15 mouse cellular contexts compared by ENCODE assay signal in the genomic region with DNA sequence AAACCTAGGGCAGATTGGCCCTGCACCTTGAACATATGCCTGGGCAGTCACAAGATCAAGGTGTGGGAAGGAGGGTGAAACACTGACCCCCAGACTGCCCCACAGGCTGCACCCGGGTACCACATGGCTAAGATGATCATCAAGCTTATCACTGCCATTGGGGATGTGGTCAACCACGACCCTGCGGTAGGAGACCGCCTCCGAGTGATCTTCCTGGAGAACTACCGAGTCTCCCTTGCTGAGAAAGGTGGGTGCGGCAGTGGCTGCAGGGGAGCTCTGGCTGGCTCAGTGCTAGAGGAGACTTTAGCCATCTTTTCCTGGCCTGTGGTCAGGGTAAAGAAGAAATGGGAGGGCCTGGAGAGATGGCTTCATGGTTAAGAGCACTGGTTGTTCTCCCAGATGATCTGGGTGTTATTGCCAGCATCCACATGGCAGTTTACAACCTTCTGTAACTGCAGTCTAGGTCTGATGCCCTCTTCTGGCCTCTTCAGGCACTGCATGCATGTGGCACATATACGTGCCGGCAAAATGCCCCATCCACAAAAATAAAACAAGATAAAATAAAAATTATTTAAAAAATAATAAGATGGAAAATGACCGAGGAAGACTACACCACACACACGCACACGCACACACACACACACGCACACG. TPM values are rescaled to one million over a fixed set of nuclear protein-coding genes. Genes with fewer than 3 reads are reported as not detected.
DNase-seq lines count a peak whose midpoint lies in the region; ATAC-seq and TF ChIP-seq lines count a peak whose summit lies in the region.
"Had no signal": no experiment of that assay in that cellular context is flagged by ENCODE, and none has a peak within 500 bp of the region (broad histone marks: within the 10 kb centered on the region; RNA-seq: fewer than 3 reads in every experiment).

No protein-coding gene starts in this region.

- peak; percentile 48 for TF ChIP-seq CTCF in hindbrain, postnatal 0 days (IDR thresholded peaks at IDR 0.05; ENCODE audit: low read depth)
- peak; percentile 51 for TF ChIP-seq CTCF in midbrain, postnatal 0 days (IDR thresholded peaks at IDR 0.05)
- TF ChIP-seq CTCF in MEL (IDR thresholded peaks at IDR 0.05 in 2 of 3, conservative IDR thresholded peaks at IDR 0.05 in 1 of 3; ENCODE audit: control insufficient read depth in 1 of 3, insufficient read depth in 1 of 3, low read depth in 2 of 3, low read length in 3 of 3, poor library complexity in 1 of 3, severe bottlenecking in 1 of 3) = peak; percentile 40 to 49 (median 44); a peak in 5 of 6 replicates

- H3K27ac ChIP-seq in hindbrain, postnatal 0 days = no peak overlapping the region
- H3K27ac ChIP-seq in hindbrain, embryonic 12.5 days = no peak overlapping the region
- no peak overlapping the region for H3K27ac ChIP-seq in midbrain, postnatal 0 days (ENCODE audit: low read depth, low read length)
- H3K27ac ChIP-seq in midbrain, embryonic 16.5 days (ENCODE audit: low read length) = no peak overlapping the region
- H3K27ac ChIP-seq in MEL (ENCODE audit: control insufficient read depth, low read depth, low read length) = no peak overlapping the region
- no peak overlapping the region for H3K27ac ChIP-seq in forebrain, embryonic 11.5 days (ENCODE audit: low read depth, low read length)
- H3K27ac ChIP-seq: forebrain, embryonic 12.5 days; neural tube, embryonic 12.5 days had no signal

- no peak for TF ChIP-seq EP300 in MEL (IDR thresholded peaks at IDR 0.05; ENCODE audit: low read depth in 1 of 2, low read length in 2 of 2)

- WGBS in hindbrain, postnatal 0 days = 94% methylated on average over 14 of the region's 14 CpGs
- 95% methylated on average over 14 of the region's 14 CpGs for WGBS in hindbrain, embryonic 12.5 days
- 92% methylated on average over 14 of the region's 14 CpGs for WGBS in midbrain, postnatal 0 days
- 93% methylated on average over 14 of the region's 14 CpGs for WGBS in midbrain, embryonic 16.5 days
- 93% methylated on average over 14 of the region's 14 CpGs for WGBS in forebrain, embryonic 11.5 days

- H3K4me2 ChIP-seq in hindbrain, postnatal 0 days (ENCODE audit: low read depth, low read length) = no peak overlapping the region
- H3K4me2 ChIP-seq in hindbrain, embryonic 12.5 days (replicated peaks) = no peak overlapping the region
- H3K4me2 ChIP-seq in midbrain, postnatal 0 days (ENCODE audit: low read depth, low read length, poor library complexity, severe bottlenecking) = no peak overlapping the region
- H3K4me2 ChIP-seq in midbrain, embryonic 16.5 days (ENCODE audit: low read length) = no peak overlapping the region
- H3K4me2 ChIP-seq in forebrain, embryonic 11.5 days (ENCODE audit: low read depth, low read length, severe bottlenecking) = no peak overlapping the region
- H3K4me2 ChIP-seq: forebrain, embryonic 12.5 days; neural tube, embryonic 12.5 days had no signal

- no peak; the same call in 1 of the 2 replicates for TF ChIP-seq RAD21 in MEL (IDR thresholded peaks at IDR 0.05; ENCODE audit: low read depth, low read length)

- no peaks in the 10 kb centered on the region for H3K9me3 ChIP-seq in hindbrain, postnatal 0 days (ENCODE audit: low read length)
- no peaks in the 10 kb centered on the region for H3K9me3 ChIP-seq in hindbrain, embryonic 12.5 days (replicated peaks)
- no peaks in the 10 kb centered on the region for H3K9me3 ChIP-seq in midbrain, postnatal 0 days (ENCODE audit: low read length)
- H3K9me3 ChIP-seq in midbrain, embryonic 16.5 days (replicated peaks; ENCODE audit: control insufficient read depth, low read length, poor library complexity, severe bottlenecking) = no peaks in the 10 kb centered on the region
- H3K9me3 ChIP-seq in MEL (replicated peaks; ENCODE audit: insufficient read depth, low read length) = no peaks in the 10 kb centered on the region
- H3K9me3 ChIP-seq in forebrain, embryonic 11.5 days (ENCODE audit: control insufficient read depth, low read length) = no peaks in the 10 kb centered on the region
- H3K9me3 ChIP-seq: forebrain, embryonic 12.5 days; neural tube, embryonic 12.5 days had no signal

- no peaks in the 10 kb centered on the region for H3K4me1 ChIP-seq in hindbrain, postnatal 0 days (ENCODE audit: insufficient read depth, low read length)
- H3K4me1 ChIP-seq in hindbrain, embryonic 12.5 days = peaks cover 7% of the 10 kb centered on the region
- H3K4me1 ChIP-seq in midbrain, postnatal 0 days (ENCODE audit: insufficient read depth, low read length) = peaks cover 4% of the 10 kb centered on the region; the same call in 1 of the 2 replicates
- H3K4me1 ChIP-seq in midbrain, embryonic 16.5 days (ENCODE audit: control insufficient read depth, insufficient read depth, low read length) = peaks cover 8% of the 10 kb centered on the region
- H3K4me1 ChIP-seq in MEL (ENCODE audit: control insufficient read depth in 1 of 2, insufficient read depth in 2 of 2, low read length in 2 of 2) = no peaks in the 10 kb centered on the region
- peaks cover 4% of the 10 kb centered on the region for H3K4me1 ChIP-seq in forebrain, embryonic 11.5 days (replicated peaks; ENCODE audit: control insufficient read depth, insufficient read depth, low read length)

- no peaks in the 10 kb centered on the region for H3K36me3 ChIP-seq in hindbrain, postnatal 0 days (ENCODE audit: insufficient read depth, low read length)
- H3K36me3 ChIP-seq in hindbrain, embryonic 12.5 days = no peaks in the 10 kb centered on the region
- no peaks in the 10 kb centered on the region for H3K36me3 ChIP-seq in midbrain, postnatal 0 days (ENCODE audit: insufficient read depth, low read length)
- H3K36me3 ChIP-seq in midbrain, embryonic 16.5 days (ENCODE audit: control insufficient read depth, insufficient read depth, low read length) = no peaks in the 10 kb centered on the region
- H3K36me3 ChIP-seq in MEL (ENCODE audit: control insufficient read depth in 1 of 2, insufficient read depth in 2 of 2, low read length in 2 of 2) = no peaks in the 10 kb centered on the region
- H3K36me3 ChIP-seq in forebrain, embryonic 11.5 days (ENCODE audit: control insufficient read depth, insufficient read depth, low read length) = no peaks in the 10 kb centered on the region
- H3K36me3 ChIP-seq: forebrain, embryonic 12.5 days; neural tube, embryonic 12.5 days had no signal

- no peak overlapping the region for H3K9ac ChIP-seq in hindbrain, postnatal 0 days (replicated peaks; ENCODE audit: low read length)
- H3K9ac ChIP-seq in hindbrain, embryonic 12.5 days = no peak overlapping the region
- H3K9ac ChIP-seq in midbrain, postnatal 0 days (replicated peaks; ENCODE audit: low read length, poor library complexity, severe bottlenecking) = no peak overlapping the region
- no peak overlapping the region for H3K9ac ChIP-seq in midbrain, embryonic 16.5 days (ENCODE audit: low read depth, low read length)
- H3K9ac ChIP-seq in MEL (ENCODE audit: control insufficient read depth, low read depth, low read length, poor library complexity, severe bottlenecking) = no peak overlapping the region
- H3K9ac ChIP-seq in forebrain, embryonic 11.5 days (ENCODE audit: low read length) = no peak overlapping the region
- H3K9ac ChIP-seq: forebrain, embryonic 12.5 days; neural tube, embryonic 12.5 days had no signal

- no peak for TF ChIP-seq POLR2A in MEL (IDR thresholded peaks at IDR 0.05; ENCODE audit: control insufficient read depth in 1 of 2, insufficient read depth in 1 of 2, low read depth in 1 of 2, low read length in 2 of 2, poor library complexity in 1 of 2)

- H3K4me3 ChIP-seq in hindbrain, postnatal 0 days (ENCODE audit: low read length) = no peak overlapping the region
- no peak overlapping the region for H3K4me3 ChIP-seq in hindbrain, embryonic 12.5 days
- no peak overlapping the region for H3K4me3 ChIP-seq in midbrain, postnatal 0 days (ENCODE audit: low read depth, low read length)
- no peak overlapping the region for H3K4me3 ChIP-seq in midbrain, embryonic 16.5 days (ENCODE audit: low read depth, low read length)
- H3K4me3 ChIP-seq in MEL (ENCODE audit: control insufficient read depth in 1 of 2, insufficient read depth in 1 of 2, low read depth in 2 of 2, low read length in 2 of 2) = no peak overlapping the region
- no peak overlapping the region for H3K4me3 ChIP-seq in forebrain, embryonic 11.5 days (ENCODE audit: low read depth, low read length)
- H3K4me3 ChIP-seq: forebrain, embryonic 12.5 days; neural tube, embryonic 12.5 days had no signal

- no peak for DNase-seq in hindbrain, postnatal 0 days (ENCODE audit: low spot score)
- DNase-seq in midbrain, postnatal 0 days (ENCODE audit: low spot score) = no peak
- peak; percentile 70 for DNase-seq in MEL (ENCODE audit: low read depth, low spot score)
- peak; percentile 59 for DNase-seq in naive thymus-derived CD4-positive, alpha-beta T cell, adult 2 months (ENCODE audit: low read depth)
- no peak for DNase-seq in right cerebral cortex, adult 2 months (ENCODE audit: low spot score in 2 of 2)
- DNase-seq in forebrain, embryonic 11.5 days (ENCODE audit: low spot score) = no peak
- DNase-seq: adrenal gland, adult 2 months; cerebellum, adult 11 months; gastrocnemius, postnatal 36 days; kidney, adult 11 months had no signal

- no peaks in the 10 kb centered on the region for H3K27me3 ChIP-seq in hindbrain, postnatal 0 days (ENCODE audit: insufficient read depth, low read length)
- peaks cover 15% of the 10 kb centered on the region for H3K27me3 ChIP-seq in hindbrain, embryonic 12.5 days
- no peaks in the 10 kb centered on the region for H3K27me3 ChIP-seq in midbrain, postnatal 0 days (ENCODE audit: insufficient read depth, low read length)
- H3K27me3 ChIP-seq in midbrain, embryonic 16.5 days (ENCODE audit: control insufficient read depth, insufficient read depth, low read depth, low read length) = no peaks in the 10 kb centered on the region
- H3K27me3 ChIP-seq in MEL (ENCODE audit: control insufficient read depth in 1 of 2, insufficient read depth in 2 of 2, low read length in 2 of 2) = no peaks in the 10 kb centered on the region
- H3K27me3 ChIP-seq in forebrain, embryonic 11.5 days (ENCODE audit: control insufficient read depth, insufficient read depth, low read length) = no peaks in the 10 kb centered on the region

- ATAC-seq in hindbrain, postnatal 0 days = no peak
- no peak for ATAC-seq in hindbrain, embryonic 12.5 days (ENCODE audit: low FRiP score)
- no peak for ATAC-seq in midbrain, postnatal 0 days (ENCODE audit: low FRiP score)
- no peak for ATAC-seq in midbrain, embryonic 16.5 days
- ATAC-seq in forebrain, embryonic 11.5 days (replicated peaks; ENCODE audit: low FRiP score) = no peak

- no peaks in the 10 kb centered on the region for H3K79me2 ChIP-seq in MEL (ENCODE audit: control insufficient read depth, insufficient read depth, low read length, poor library complexity)

RNA-seq across cellular contexts. Expression of a gene that starts 6.3 kb away (rescaled TPM):
- 250 and 283 TPM in 2 replicates for total RNA-seq in hindbrain, postnatal 0 days (2014; rRNA removed)
- 230 and 252 TPM in 2 replicates for polyA plus RNA-seq in hindbrain, postnatal 0 days (2015; fragmentation: Nextera tagmentation; extraction: Ambion mirVana)
- 20.0 and 23.0 TPM in 2 replicates for polyA plus RNA-seq in hindbrain, embryonic 12.5 days (2016; fragmentation: Nextera tagmentation; extraction: Ambion mirVana)
- 250 and 291 TPM in 2 replicates for total RNA-seq in midbrain, postnatal 0 days (2014; rRNA removed)
- polyA plus RNA-seq in midbrain, postnatal 0 days (2015; fragmentation: Nextera tagmentation; extraction: Ambion mirVana) = 232 and 264 TPM in 2 replicates
- polyA plus RNA-seq in midbrain, embryonic 16.5 days (2015; fragmentation: Nextera tagmentation; extraction: Ambion mirVana) = 91.4 and 139 TPM in 2 replicates
- 176 TPM in 2 replicates for total RNA-seq in MEL (2012; rRNA removed)
- polyA plus RNA-seq in MEL (2012; ENCODE audit: insufficient read depth in 1 of 2, insufficient read length in 2 of 2, low read depth in 1 of 2, low replicate concordance in 2 of 2, missing spikeins in 1 of 2) = 100 to 1,000 TPM in 1 of 2 experiments, not detected in 1; 233 TPM
- 9.5 and 12.9 TPM in 2 replicates for polyA plus RNA-seq in forebrain, embryonic 11.5 days (2014; fragmentation: Nextera tagmentation; extraction: Ambion mirVana)

RNA-seq across cellular contexts. Expression of a gene that starts 8.7 kb away (rescaled TPM):
- 11.9 and 18.3 TPM in 2 replicates for total RNA-seq in hindbrain, postnatal 0 days (2014; rRNA removed)
- polyA plus RNA-seq in hindbrain, postnatal 0 days (2015; fragmentation: Nextera tagmentation; extraction: Ambion mirVana) = 10.4 and 12.6 TPM in 2 replicates
- polyA plus RNA-seq in hindbrain, embryonic 12.5 days (2016; fragmentation: Nextera tagmentation; extraction: Ambion mirVana) = 1.8 and 3.9 TPM in 2 replicates
- 16.4 and 25.8 TPM in 2 replicates for total RNA-seq in midbrain, postnatal 0 days (2014; rRNA removed)
- 11.7 and 13.2 TPM in 2 replicates for polyA plus RNA-seq in midbrain, postnatal 0 days (2015; fragmentation: Nextera tagmentation; extraction: Ambion mirVana)
- 7.3 and 7.5 TPM in 2 replicates for polyA plus RNA-seq in midbrain, embryonic 16.5 days (2015; fragmentation: Nextera tagmentation; extraction: Ambion mirVana)
- 0.62 and 0.73 TPM in 2 replicates for total RNA-seq in MEL (2012; rRNA removed)
- polyA plus RNA-seq in MEL (2012; ENCODE audit: insufficient read depth in 1 of 2, insufficient read length in 2 of 2, low read depth in 1 of 2, low replicate concordance in 2 of 2, missing spikeins in 1 of 2) = 1 to 10 TPM in 1 of 2 experiments, not detected in 1; 3.3 TPM
- polyA plus RNA-seq in forebrain, embryonic 11.5 days (2014; fragmentation: Nextera tagmentation; extraction: Ambion mirVana) = 1.2 TPM in 2 replicates

RNA-seq across cellular contexts. Expression of a gene that starts 25.7 kb away (rescaled TPM):
- total RNA-seq in hindbrain, postnatal 0 days (2014; rRNA removed) = 355 and 426 TPM in 2 replicates
- 54.4 and 60.4 TPM in 2 replicates for polyA plus RNA-seq in hindbrain, postnatal 0 days (2015; fragmentation: Nextera tagmentation; extraction: Ambion mirVana)
- 21.3 and 23.0 TPM in 2 replicates for polyA plus RNA-seq in hindbrain, embryonic 12.5 days (2016; fragmentation: Nextera tagmentation; extraction: Ambion mirVana)
- 382 and 409 TPM in 2 replicates for total RNA-seq in midbrain, postnatal 0 days (2014; rRNA removed)
- polyA plus RNA-seq in midbrain, postnatal 0 days (2015; fragmentation: Nextera tagmentation; extraction: Ambion mirVana) = 74.3 and 75.7 TPM in 2 replicates
- 30.4 and 37.5 TPM in 2 replicates for polyA plus RNA-seq in midbrain, embryonic 16.5 days (2015; fragmentation: Nextera tagmentation; extraction: Ambion mirVana)
- 0.07 and 0.39 TPM in 2 replicates for total RNA-seq in MEL (2012; rRNA removed)
- polyA plus RNA-seq in MEL (2012; ENCODE audit: insufficient read depth in 1 of 2, insufficient read length in 2 of 2, low read depth in 1 of 2, low replicate concordance in 2 of 2, missing spikeins in 1 of 2) = under 1 TPM in 1 of 2 experiments, not detected in 1; 0.42 TPM
- polyA plus RNA-seq in forebrain, embryonic 11.5 days (2014; fragmentation: Nextera tagmentation; extraction: Ambion mirVana) = 8.1 and 10.4 TPM in 2 replicates
- total RNA-seq: megakaryocyte-erythroid progenitor cell, adult 5-6 weeks had no signal

RNA-seq across cellular contexts. Expression of a gene that starts 29.4 kb away (rescaled TPM):
- total RNA-seq in hindbrain, postnatal 0 days (2014; rRNA removed) = 89.0 and 89.4 TPM in 2 replicates
- polyA plus RNA-seq in hindbrain, postnatal 0 days (2015; fragmentation: Nextera tagmentation; extraction: Ambion mirVana) = 80.2 and 84.9 TPM in 2 replicates
- 168 and 176 TPM in 2 replicates for polyA plus RNA-seq in hindbrain, embryonic 12.5 days (2016; fragmentation: Nextera tagmentation; extraction: Ambion mirVana)
- 70.5 and 92.2 TPM in 2 replicates for total RNA-seq in midbrain, postnatal 0 days (2014; rRNA removed)
- polyA plus RNA-seq in midbrain, postnatal 0 days (2015; fragmentation: Nextera tagmentation; extraction: Ambion mirVana) = 90.2 and 95.5 TPM in 2 replicates
- 95.9 and 99.5 TPM in 2 replicates for polyA plus RNA-seq in midbrain, embryonic 16.5 days (2015; fragmentation: Nextera tagmentation; extraction: Ambion mirVana)
- 65.7 and 71.9 TPM in 2 replicates for total RNA-seq in MEL (2012; rRNA removed)
- 100 to 1,000 TPM; 211 to 245 TPM for polyA plus RNA-seq in MEL (2012; ENCODE audit: insufficient read depth in 1 of 2, insufficient read length in 2 of 2, low read depth in 1 of 2, low replicate concordance in 2 of 2, missing spikeins in 1 of 2)
- 275 and 283 TPM in 2 replicates for polyA plus RNA-seq in forebrain, embryonic 11.5 days (2014; fragmentation: Nextera tagmentation; extraction: Ambion mirVana)

RNA-seq across cellular contexts. Expression of a gene that starts 51.9 kb away (rescaled TPM):
- total RNA-seq in hindbrain, postnatal 0 days (2014; rRNA removed) = 102 TPM in 2 replicates
- 18.6 and 21.4 TPM in 2 replicates for polyA plus RNA-seq in hindbrain, postnatal 0 days (2015; fragmentation: Nextera tagmentation; extraction: Ambion mirVana)
- 15.0 and 16.0 TPM in 2 replicates for polyA plus RNA-seq in hindbrain, embryonic 12.5 days (2016; fragmentation: Nextera tagmentation; extraction: Ambion mirVana)
- total RNA-seq in midbrain, postnatal 0 days (2014; rRNA removed) = 70.6 and 86.8 TPM in 2 replicates
- 18.1 TPM in 2 replicates for polyA plus RNA-seq in midbrain, postnatal 0 days (2015; fragmentation: Nextera tagmentation; extraction: Ambion mirVana)
- polyA plus RNA-seq in midbrain, embryonic 16.5 days (2015; fragmentation: Nextera tagmentation; extraction: Ambion mirVana) = 19.0 and 20.1 TPM in 2 replicates
- 8.0 and 10.2 TPM in 2 replicates for total RNA-seq in MEL (2012; rRNA removed)
- polyA plus RNA-seq in MEL (2012; ENCODE audit: insufficient read depth in 1 of 2, insufficient read length in 2 of 2, low read depth in 1 of 2, low replicate concordance in 2 of 2, missing spikeins in 1 of 2) = 10 to 100 TPM in 1 of 2 experiments, not detected in 1; 22.3 TPM
- polyA plus RNA-seq in forebrain, embryonic 11.5 days (2014; fragmentation: Nextera tagmentation; extraction: Ambion mirVana) = 11.8 and 13.7 TPM in 2 replicates

Comparison
In these comparisons a context has a peak if more than half of its experiments do, and no peak if none do; other contexts are left out.
1. DNase-seq: peak in MEL (single experiment) and naive thymus-derived CD4-positive, alpha-beta T cell, adult 2 months (single experiment); none in hindbrain, postnatal 0 days (single experiment), midbrain, postnatal 0 days (single experiment), right cerebral cortex, adult 2 months (0 of 2) and forebrain, embryonic 11.5 days (single experiment).
2. Peak in every context shown above with its lines, with median percentiles within 50 percentile points of each other: CTCF ChIP-seq.